Mouse (Mus musculus) MEL (cell line): ENCODE results near the gene Crbn.

Experiments used
- BHLHE40 ChIP-seq: IDR thresholded peaks from 2 replicates; pipeline ENCODE4 v1.6.1; 2012; ENCODE audit warnings: low read depth, mild to moderate bottlenecking, inconsistent platforms, low read length, improper control_type of control experiment, borderline replicate concordance
- CHD2 ChIP-seq: IDR thresholded peaks from 2 replicates; pipeline ENCODE4 v1.6.1; 2011; ENCODE audit warnings: low read length, improper control_type of control experiment
- CTCF ChIP-seq, 3 experiments: IDR thresholded peaks in 2 of 3; conservative IDR thresholded peaks in 1 of 3; 2 replicates each; pipeline ENCODE4 v1.5.1; 2011 to 2012; ENCODE audit warnings: low read length in 3 of 3, low read depth in 2 of 3, mild to moderate bottlenecking in 2 of 3, improper control_type of control experiment in 1 of 3, inconsistent platforms in 1 of 3, mixed read lengths in 1 of 3, moderate library complexity in 1 of 3; ENCODE audit not compliant: control insufficient read depth in 1 of 3, insufficient read depth in 1 of 3, poor library complexity in 1 of 3, severe bottlenecking in 1 of 3
- GATA1 ChIP-seq: IDR thresholded peaks from 2 replicates; pipeline ENCODE4 v1.6.1; 2011; ENCODE audit warnings: low read depth, low read length, improper control_type of control experiment
- POLR2A ChIP-seq, 2 experiments: IDR thresholded peaks; 2 replicates each; pipeline ENCODE4 v1.6.1; 2011 to 2012; ENCODE audit warnings: low read length in 2 of 2, mild to moderate bottlenecking in 2 of 2, control low read depth in 1 of 2, improper control_type of control experiment in 1 of 2, low read depth in 1 of 2, moderate library complexity in 1 of 2; ENCODE audit not compliant: control insufficient read depth in 1 of 2, insufficient read depth in 1 of 2, poor library complexity in 1 of 2
- TBP ChIP-seq: IDR thresholded peaks from 2 replicates; pipeline ENCODE4 v1.8.0; 2011; ENCODE audit warnings: low read depth, low read length, improper control_type of control experiment
- ZC3H11A ChIP-seq: IDR thresholded peaks from 2 replicates; pipeline ENCODE4 v1.6.1; 2012; ENCODE audit warnings: low read depth, mild to moderate bottlenecking, inconsistent platforms, low read length, improper control_type of control experiment

- no peak for TF ChIP-seq GATA1
- no peak for TF ChIP-seq ZC3H11A
- TF ChIP-seq POLR2A (IDR thresholded peaks at IDR 0.05; ENCODE audit: control insufficient read depth in 1 of 2, insufficient read depth in 1 of 2, low read depth in 1 of 2, low read length in 2 of 2, poor library complexity in 1 of 2): no peak
- no peak for TF ChIP-seq BHLHE40
- no peak for TF ChIP-seq CHD2
- TF ChIP-seq CTCF (IDR thresholded peaks at IDR 0.05 in 2 of 3, conservative IDR thresholded peaks at IDR 0.05 in 1 of 3; ENCODE audit: control insufficient read depth in 1 of 3, insufficient read depth in 1 of 3, low read depth in 2 of 3, low read length in 3 of 3, poor library complexity in 1 of 3, severe bottlenecking in 1 of 3): no peak
- TF ChIP-seq TBP: no peak
These were observed 6.3 kb downstream of the Crbn start for GRCm38 (mm10) chr6:106793621-106794020.
